Mouse (Mus musculus) forelimb bud, embryonic 11.5 days (tissue): ENCODE measurements around the gene Slc17a9.
"Not testable (repeated sequence)": the region's sequence is repeated elsewhere in the genome, so short reads cannot be mapped to it uniquely, and the experiment has no call there.

Experiments
- DNase-seq: peaks from one replicate; pipeline ENCODE4 v3.0.0-alpha.2; 2012; ENCODE audit warnings: low read depth, low spot score

Gene Slc17a9

GRCm38 (mm10) chr2:180710276-180711155 is 14.5 kb upstream of the Slc17a9 start:
- no peak for DNase-seq

- no peak for DNase-seq
Measured at GRCm38 (mm10) chr2:180711527-180711926, 13.5 kb upstream of the Slc17a9 start.

GRCm38 (mm10) chr2:180712037-180712689 is 12.9 kb upstream of the Slc17a9 start:
- DNase-seq, result no peak

- not testable (repeated sequence) for DNase-seq
Measured at GRCm38 (mm10) chr2:180722748-180723147, 2.3 kb upstream of the Slc17a9 start.

GRCm38 (mm10) chr2:180723865-180724264 is 1.2 kb upstream of the Slc17a9 start:
- no peak for DNase-seq

- no peak for DNase-seq
Measured at GRCm38 (mm10) chr2:180725414-180725778, 333 bp downstream of the Slc17a9 start.

GRCm38 (mm10) chr2:180725856-180726629 is 980 bp downstream of the Slc17a9 start:
- DNase-seq, result no peak

- no peak for DNase-seq
Measured at GRCm38 (mm10) chr2:180726658-180727442, 1.8 kb downstream of the Slc17a9 start.

- no peak for DNase-seq
Measured at GRCm38 (mm10) chr2:180727613-180728021, 2.6 kb downstream of the Slc17a9 start.

GRCm38 (mm10) chr2:180731036-180731435 is 6.0 kb downstream of the Slc17a9 start:
- no peak for DNase-seq

- no peak for DNase-seq
Measured at GRCm38 (mm10) chr2:180731984-180732383, 6.9 kb downstream of the Slc17a9 start.

GRCm38 (mm10) chr2:180735232-180735631 is 10.2 kb downstream of the Slc17a9 start:
- DNase-seq, result no peak

GRCm38 (mm10) chr2:180737984-180738383 is 12.9 kb downstream of the Slc17a9 start:
- DNase-seq, result no peak

- DNase-seq, result no peak
Measured at GRCm38 (mm10) chr2:180740349-180740748, 15.3 kb downstream of the Slc17a9 start.

- DNase-seq, result no peak
Measured at GRCm38 (mm10) chr2:180741421-180741820, 16.4 kb downstream of the Slc17a9 start.

- DNase-seq, result no peak
Measured at GRCm38 (mm10) chr2:180742820-180743219, 17.8 kb downstream of the Slc17a9 start.

- DNase-seq, result no peak
Measured at GRCm38 (mm10) chr2:180743321-180743720, 18.3 kb downstream of the Slc17a9 start.

- peak; percentile 88 for DNase-seq
Measured at GRCm38 (mm10) chr2:180745248-180745927, 20.3 kb downstream of the Slc17a9 start.

GRCm38 (mm10) chr2:180746569-180747192 is 21.6 kb downstream of the Slc17a9 start:
- no peak for DNase-seq

GRCm38 (mm10) chr2:180748904-180749303 is 23.8 kb downstream of the Slc17a9 start:
- no peak for DNase-seq
